Mouse (Mus musculus) layer of hippocampus, postnatal 25 days (tissue): ENCODE data around the gene Tmem107. TPM values are rescaled to one million over a fixed set of nuclear protein-coding genes. Genes with fewer than 3 reads are reported as not detected.
A peak's percentile ranks its signal among the peaks of the same experiment; 100 is the strongest.

Source experiments
- DNase-seq, 2 experiments: peaks; one replicate each; pipeline ENCODE4 v3.0.0; 2022; ENCODE audit warnings: mixed read lengths in 2 of 2, low spot score in 1 of 2; ENCODE audit errors: extremely low spot score in 1 of 2
- total RNA-seq, 2 experiments: library from RNA; stranded (reverse); gene quantifications; 2 replicates each; pipeline ENCODE4 v1.2.3; 2021

Gene Tmem107
- total RNA-seq: 10 to 100 TPM; 21.1 to 21.6 TPM

- DNase-seq: peak; percentile 82 to 91
Observed at GRCm38 (mm10) chr11:69070590-69071222, at the start of gene Tmem107. TSS of gene Tmem107 (plus strand) at chr11:69070806.

GRCm38 (mm10) chr11:69026562-69026961, 44.0 kb upstream of the Tmem107 start:
- no peak for DNase-seq

GRCm38 (mm10) chr11:69028805-69029204, 41.8 kb upstream of the Tmem107 start:
- no peak for DNase-seq

- no peak for DNase-seq
Observed at GRCm38 (mm10) chr11:69033552-69033951, 37.1 kb upstream of the Tmem107 start.

GRCm38 (mm10) chr11:69034585-69034984, 36.0 kb upstream of the Tmem107 start:
- no peak for DNase-seq

GRCm38 (mm10) chr11:69035411-69035810, 35.2 kb upstream of the Tmem107 start:
- no peak for DNase-seq

- peak; percentile 72 to 80 for DNase-seq
Observed at GRCm38 (mm10) chr11:69035849-69036248, 34.8 kb upstream of the Tmem107 start.

- DNase-seq: peak; percentile 92 to 96
Observed at GRCm38 (mm10) chr11:69036486-69037230, 33.9 kb upstream of the Tmem107 start.

- DNase-seq: peak; percentile 77 to 94
Observed at GRCm38 (mm10) chr11:69037231-69038061, 33.2 kb upstream of the Tmem107 start.

GRCm38 (mm10) chr11:69038173-69038572, 32.4 kb upstream of the Tmem107 start:
- no peak for DNase-seq

GRCm38 (mm10) chr11:69045531-69046394, 24.8 kb upstream of the Tmem107 start, which contains the start of gene Aurkb:
TSS of gene Aurkb (plus strand) at chr11:69045647.
- peak in 1 of 2 experiments; percentile 71 for DNase-seq

GRCm38 (mm10) chr11:69046395-69046774, 24.2 kb upstream of the Tmem107 start:
- DNase-seq: no peak

GRCm38 (mm10) chr11:69047592-69047991, 23.0 kb upstream of the Tmem107 start:
- DNase-seq: no peak

- DNase-seq: no peak
Observed at GRCm38 (mm10) chr11:69048151-69048550, 22.5 kb upstream of the Tmem107 start.

GRCm38 (mm10) chr11:69050748-69051147, 19.9 kb upstream of the Tmem107 start:
- no peak for DNase-seq

- no peak for DNase-seq
Observed at GRCm38 (mm10) chr11:69051771-69052170, 18.8 kb upstream of the Tmem107 start.

GRCm38 (mm10) chr11:69052824-69053421, 17.7 kb upstream of the Tmem107 start:
- no peak for DNase-seq

- DNase-seq: no peak
Observed at GRCm38 (mm10) chr11:69053848-69054247, 16.8 kb upstream of the Tmem107 start.

GRCm38 (mm10) chr11:69058265-69058664, 12.3 kb upstream of the Tmem107 start:
- no peak for DNase-seq
